Mouse (Mus musculus) megakaryocyte, embryonic 14.5 days (primary cell): Measurements from ENCODE around the gene Tulp4.
"Not testable (repeated sequence)": the region's sequence is repeated elsewhere in the genome, so short reads cannot be mapped to it uniquely, and the experiment has no call there.

Experiments used
- FLI1 ChIP-seq: IDR thresholded peaks from 2 replicates; pipeline ENCODE4 v1.6.1; 2012; ENCODE audit warnings: low read length, inconsistent platforms, mixed read lengths
- GATA1 ChIP-seq: IDR thresholded peaks from 3 replicates; pipeline ENCODE4 v1.6.1; 2012; ENCODE audit warnings: mixed read lengths, low read length, inconsistent platforms, borderline replicate concordance

DNA sequence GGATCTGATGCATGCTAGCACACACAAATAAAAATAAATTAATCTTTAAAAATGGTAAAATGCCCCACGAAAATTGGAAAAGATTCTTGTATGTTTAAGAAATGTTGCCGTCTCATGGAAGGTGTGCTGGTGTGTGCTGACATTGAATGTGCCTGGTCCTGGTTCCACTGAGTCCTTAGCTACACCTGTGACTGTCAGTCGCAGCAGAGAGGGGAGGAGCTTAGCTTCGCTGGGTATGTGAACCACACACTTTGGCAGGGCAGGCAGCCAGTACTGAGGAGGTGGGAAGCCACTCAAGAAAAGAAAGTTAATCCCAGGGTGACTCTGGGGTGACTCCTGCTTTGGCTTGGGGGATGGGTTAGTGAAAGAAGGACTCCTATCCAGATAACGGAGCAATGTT lies 187.6 kb downstream of the Tulp4 start:
- not testable (repeated sequence) for TF ChIP-seq GATA1, FLI1
